Mouse (Mus musculus): ENCODE results near the gene Plxna4. TPM values are rescaled to one million over a fixed set of nuclear protein-coding genes. Genes with fewer than 3 reads are reported as not detected.

Plxna4 gene
- polyA plus RNA-seq, 1 experiment from 2014 or later = 7.4 TPM

DNA sequence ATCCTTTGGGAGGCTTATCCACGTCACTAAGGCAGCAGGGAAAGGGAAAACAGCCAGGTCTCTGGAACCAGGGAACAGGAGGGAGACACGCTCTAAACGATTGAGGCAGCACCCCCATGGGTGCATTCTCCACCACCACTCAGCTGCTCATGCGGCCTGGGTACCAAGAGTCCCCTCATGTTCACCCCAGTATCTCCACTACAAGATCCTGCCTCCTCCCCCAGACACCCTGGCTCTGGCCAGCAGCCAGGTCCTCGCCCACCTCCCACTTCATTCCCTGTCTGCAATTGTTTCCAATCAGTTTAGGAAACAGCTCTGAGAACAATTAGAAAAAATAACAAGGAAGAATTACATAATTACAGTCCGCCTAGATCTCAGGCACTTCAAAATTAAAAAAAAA, 150.8 kb downstream of the Plxna4 start:
- H3K4me3 ChIP-seq (ENCODE audit: low read depth, low read length) = no peak overlapping the region
- H3K9ac ChIP-seq (ENCODE audit: low read length) = no peak overlapping the region
- no peaks in the 10 kb centered on the region for H3K4me1 ChIP-seq (ENCODE audit: control insufficient read depth, insufficient read depth, low read length)
- no peaks in the 10 kb centered on the region for H3K9me3 ChIP-seq (ENCODE audit: control insufficient read depth, low read length)
- H3K36me3 ChIP-seq (ENCODE audit: control insufficient read depth, insufficient read depth, low read length) = no peaks in the 10 kb centered on the region
- 88% methylated on average over 6 of the region's 6 CpGs for WGBS
- H3K4me2 ChIP-seq (ENCODE audit: low read depth) = no peak overlapping the region
- DNase-seq (ENCODE audit: low spot score) = no peak
- no peak overlapping the region for H3K27ac ChIP-seq (ENCODE audit: low read depth, low read length)
- no peak for ATAC-seq (ENCODE audit: insufficient read depth, low FRiP score, low TSS enrichment)
- no peaks in the 10 kb centered on the region for H3K27me3 ChIP-seq (ENCODE audit: control insufficient read depth, insufficient read depth, low read length)

GRCm38 (mm10) chr6:32423124-32423523, 164.9 kb downstream of the Plxna4 start:
- ATAC-seq (ENCODE audit: insufficient read depth, low FRiP score, low TSS enrichment) (no peak), DNase-seq (ENCODE audit: low spot score) (no peak)
- WGBS = 76% methylated on average over 2 of the region's 2 CpGs

GRCm38 (mm10) chr6:32420610-32421009, 167.4 kb downstream of the Plxna4 start:
- H3K36me3 ChIP-seq (ENCODE audit: control insufficient read depth, insufficient read depth, low read length) = no peaks in the 10 kb centered on the region
- no peak for DNase-seq (ENCODE audit: low spot score)
- 94% methylated on average over 3 of the region's 3 CpGs for WGBS
- no peaks in the 10 kb centered on the region for H3K27me3 ChIP-seq (ENCODE audit: control insufficient read depth, insufficient read depth, low read length)
- no peaks in the 10 kb centered on the region for H3K4me1 ChIP-seq (ENCODE audit: control insufficient read depth, insufficient read depth, low read length)
- H3K27ac ChIP-seq (ENCODE audit: low read depth, low read length) = no peak overlapping the region
- H3K9ac ChIP-seq (ENCODE audit: low read length) = no peak overlapping the region
- no peaks in the 10 kb centered on the region for H3K9me3 ChIP-seq (ENCODE audit: control insufficient read depth, low read length)
- no peak for ATAC-seq (ENCODE audit: insufficient read depth, low FRiP score, low TSS enrichment)
- no peak overlapping the region for H3K4me3 ChIP-seq (ENCODE audit: low read depth, low read length)
- no peak overlapping the region for H3K4me2 ChIP-seq (ENCODE audit: low read depth)

More at GRCm38 (mm10) chr6:32423124-32423523, 164.9 kb downstream of the Plxna4 start:
- Histone ChIP-seq H3K27ac (ENCODE audit: low read depth, low read length) (no peak overlapping the region), H3K9me3 (ENCODE audit: control insufficient read depth, low read length) (no peaks in the 10 kb centered on the region), H3K4me2 (ENCODE audit: low read depth) (no peak overlapping the region), H3K9ac (ENCODE audit: low read length) (no peak overlapping the region), H3K36me3 (ENCODE audit: control insufficient read depth, insufficient read depth, low read length) (no peaks in the 10 kb centered on the region), H3K27me3 (ENCODE audit: control insufficient read depth, insufficient read depth, low read length) (no peaks in the 10 kb centered on the region), H3K4me1 (ENCODE audit: control insufficient read depth, insufficient read depth, low read length) (no peaks in the 10 kb centered on the region), H3K4me3 (ENCODE audit: low read depth, low read length) (no peak overlapping the region)

GRCm38 (mm10) chr6:32417351-32417750, 170.6 kb downstream of the Plxna4 start:
- DNase-seq (ENCODE audit: low spot score) = no peak
- no peaks in the 10 kb centered on the region for H3K36me3 ChIP-seq (ENCODE audit: control insufficient read depth, insufficient read depth, low read length)
- ATAC-seq (ENCODE audit: insufficient read depth, low FRiP score, low TSS enrichment) = no peak

GRCm38 (mm10) chr6:32411325-32411724, 176.7 kb downstream of the Plxna4 start:
- 89% methylated on average over 5 of the region's 5 CpGs for WGBS
- Histone ChIP-seq H3K27ac (ENCODE audit: low read depth, low read length) (no peak overlapping the region), H3K9ac (ENCODE audit: low read length) (no peak overlapping the region), H3K36me3 (ENCODE audit: control insufficient read depth, insufficient read depth, low read length) (no peaks in the 10 kb centered on the region), H3K9me3 (ENCODE audit: control insufficient read depth, low read length) (no peaks in the 10 kb centered on the region), H3K4me3 (ENCODE audit: low read depth, low read length) (no peak overlapping the region), H3K4me1 (ENCODE audit: control insufficient read depth, insufficient read depth, low read length) (no peaks in the 10 kb centered on the region), H3K4me2 (ENCODE audit: low read depth) (no peak overlapping the region), H3K27me3 (ENCODE audit: control insufficient read depth, insufficient read depth, low read length) (no peaks in the 10 kb centered on the region)
- ATAC-seq (ENCODE audit: insufficient read depth, low FRiP score, low TSS enrichment) (no peak), DNase-seq (ENCODE audit: low spot score) (no peak)

More at GRCm38 (mm10) chr6:32417351-32417750, 170.6 kb downstream of the Plxna4 start:
- WGBS = 95% methylated on average over 4 of the region's 4 CpGs
- Histone ChIP-seq H3K9me3 (ENCODE audit: control insufficient read depth, low read length) (no peaks in the 10 kb centered on the region), H3K27me3 (ENCODE audit: control insufficient read depth, insufficient read depth, low read length) (no peaks in the 10 kb centered on the region), H3K4me3 (ENCODE audit: low read depth, low read length) (no peak overlapping the region), H3K4me2 (ENCODE audit: low read depth) (no peak overlapping the region), H3K4me1 (ENCODE audit: control insufficient read depth, insufficient read depth, low read length) (no peaks in the 10 kb centered on the region), H3K27ac (ENCODE audit: low read depth, low read length) (no peak overlapping the region), H3K9ac (ENCODE audit: low read length) (no peak overlapping the region)

- H3K9ac ChIP-seq (ENCODE audit: low read length) = no peak overlapping the region
- no peak overlapping the region for H3K4me3 ChIP-seq (ENCODE audit: low read depth, low read length)
- ATAC-seq (ENCODE audit: insufficient read depth, low FRiP score, low TSS enrichment) (no peak), DNase-seq (ENCODE audit: low spot score) (no peak)
- no peak overlapping the region for H3K27ac ChIP-seq (ENCODE audit: low read depth, low read length)
- H3K36me3 ChIP-seq (ENCODE audit: control insufficient read depth, insufficient read depth, low read length) = no peaks in the 10 kb centered on the region
- no peaks in the 10 kb centered on the region for H3K4me1 ChIP-seq (ENCODE audit: control insufficient read depth, insufficient read depth, low read length)
- 67% methylated on average over 1 of the region's 1 CpGs for WGBS
- no peaks in the 10 kb centered on the region for H3K27me3 ChIP-seq (ENCODE audit: control insufficient read depth, insufficient read depth, low read length)
- H3K4me2 ChIP-seq (ENCODE audit: low read depth) = no peak overlapping the region
- H3K9me3 ChIP-seq (ENCODE audit: control insufficient read depth, low read length) = no peaks in the 10 kb centered on the region
Measured at GRCm38 (mm10) chr6:32409625-32410024, 178.4 kb downstream of the Plxna4 start.

GRCm38 (mm10) chr6:32407574-32408185, 180.3 kb downstream of the Plxna4 start:
- DNase-seq (ENCODE audit: low spot score) = peak; percentile 66
- H3K27me3 ChIP-seq (ENCODE audit: control insufficient read depth, insufficient read depth, low read length) = no peaks in the 10 kb centered on the region
- no peaks in the 10 kb centered on the region for H3K36me3 ChIP-seq (ENCODE audit: control insufficient read depth, insufficient read depth, low read length)
- peak; percentile 72 for ATAC-seq (ENCODE audit: insufficient read depth, low FRiP score, low TSS enrichment)
- H3K9me3 ChIP-seq (ENCODE audit: control insufficient read depth, low read length) = no peaks in the 10 kb centered on the region
- H3K4me3 ChIP-seq (ENCODE audit: low read depth, low read length) = no peak overlapping the region
- H3K9ac ChIP-seq (ENCODE audit: low read length) = no peak overlapping the region
- H3K4me2 ChIP-seq (ENCODE audit: low read depth) = no peak overlapping the region
- H3K4me1 ChIP-seq (ENCODE audit: control insufficient read depth, insufficient read depth, low read length) = no peaks in the 10 kb centered on the region
- no peak overlapping the region for H3K27ac ChIP-seq (ENCODE audit: low read depth, low read length)
- WGBS = 15% methylated on average over 8 of the region's 8 CpGs

DNA sequence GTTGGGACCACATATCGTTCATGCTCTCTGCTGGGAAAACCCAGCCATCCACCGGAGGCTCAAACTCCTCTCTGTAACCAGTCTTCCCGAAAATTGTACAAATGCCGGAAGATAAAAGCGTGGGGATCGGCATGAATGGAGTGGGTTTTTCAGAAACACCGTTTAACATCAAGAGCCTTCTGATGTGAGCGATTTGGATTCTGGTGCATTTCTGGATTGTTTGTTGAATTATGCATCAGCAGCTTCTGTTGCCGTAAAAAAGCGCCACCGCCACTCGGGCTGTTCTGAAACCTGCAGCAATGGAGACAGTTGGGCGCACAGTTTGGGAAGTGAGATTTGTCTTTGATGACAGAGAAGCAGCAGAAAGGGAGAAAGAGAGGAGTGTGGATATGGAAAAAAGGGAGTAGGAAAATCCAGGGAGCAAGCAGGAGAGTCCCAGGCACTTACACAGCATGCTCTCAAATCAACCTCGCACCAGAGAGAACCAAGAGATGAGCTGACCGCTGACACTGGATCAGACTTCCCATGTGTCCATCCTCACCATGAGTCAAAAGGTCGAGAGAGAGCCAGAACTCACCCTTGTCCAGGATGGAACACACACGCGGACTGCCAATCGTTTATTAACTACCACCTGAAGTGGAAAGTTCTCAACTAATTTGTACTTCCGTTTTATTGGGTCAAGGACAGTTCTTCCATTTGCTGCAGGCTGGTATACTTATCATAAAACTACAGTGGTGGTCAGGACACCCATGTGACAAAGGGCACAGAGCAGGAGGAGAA, 181.5 kb downstream of the Plxna4 start:
- no peak overlapping the region for H3K27ac ChIP-seq (ENCODE audit: low read depth, low read length)
- no peak for DNase-seq (ENCODE audit: low spot score)
- no peaks in the 10 kb centered on the region for H3K4me1 ChIP-seq (ENCODE audit: control insufficient read depth, insufficient read depth, low read length)
- no peaks in the 10 kb centered on the region for H3K36me3 ChIP-seq (ENCODE audit: control insufficient read depth, insufficient read depth, low read length)
- H3K9me3 ChIP-seq (ENCODE audit: control insufficient read depth, low read length) = no peaks in the 10 kb centered on the region
- WGBS = 89% methylated on average over 20 of the region's 20 CpGs
- no peak overlapping the region for H3K4me2 ChIP-seq (ENCODE audit: low read depth)
- no peak for ATAC-seq (ENCODE audit: insufficient read depth, low FRiP score, low TSS enrichment)
- no peak overlapping the region for H3K9ac ChIP-seq (ENCODE audit: low read length)
- no peaks in the 10 kb centered on the region for H3K27me3 ChIP-seq (ENCODE audit: control insufficient read depth, insufficient read depth, low read length)
- no peak overlapping the region for H3K4me3 ChIP-seq (ENCODE audit: low read depth, low read length)
